Comparison of ENCODE assay signal across 14 mouse cellular contexts in the genomic region with DNA sequence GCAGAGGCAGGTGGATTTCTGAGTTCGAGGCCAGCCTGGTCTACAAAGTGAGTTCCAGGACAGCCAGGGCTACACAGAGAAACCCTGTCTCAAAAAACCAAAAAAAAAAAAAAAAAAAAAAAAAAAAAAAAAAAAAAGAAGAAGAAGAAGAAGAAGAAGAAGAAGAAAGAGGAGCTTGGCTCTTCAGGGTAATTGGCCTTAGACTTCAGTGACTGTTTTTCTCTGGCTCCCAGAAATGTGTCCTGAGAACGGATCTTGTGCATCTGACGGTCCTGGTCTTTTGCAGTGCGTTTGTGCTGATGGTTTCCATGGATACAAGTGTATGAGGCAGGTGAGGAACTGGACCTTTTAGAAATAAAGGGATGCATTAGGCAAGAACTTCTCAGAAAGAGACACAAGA. TPM values are rescaled to one million over a fixed set of nuclear protein-coding genes. Genes with fewer than 3 reads are reported as not detected.
DNase-seq lines count a peak whose midpoint lies in the region; ATAC-seq and TF ChIP-seq lines count a peak whose summit lies in the region.
"Not testable (repeated sequence)": the region's sequence is repeated elsewhere in the genome, so short reads cannot be mapped to it uniquely, and the experiment has no call there.
"Had no signal": no experiment of that assay in that cellular context is flagged by ENCODE, and none has a peak within 500 bp of the region (broad histone marks: within the 10 kb centered on the region; RNA-seq: fewer than 3 reads in every experiment).

No protein-coding gene starts in this region.

- peak overlapping the region; percentile 78 for H3K9ac ChIP-seq in embryonic facial prominence, embryonic 14.5 days (ENCODE audit: low read depth, low read length)
- peak overlapping the region; percentile 83; the same call in 1 of the 2 replicates for H3K9ac ChIP-seq in hindbrain, embryonic 14.5 days
- H3K9ac ChIP-seq in kidney, postnatal 0 days (ENCODE audit: low read depth, low read length) = not testable (repeated sequence)
- peak overlapping the region; percentile 72 for H3K9ac ChIP-seq in liver, embryonic 14.5 days (replicated peaks)
- peak overlapping the region; percentile 75; the same call in 1 of the 2 replicates for H3K9ac ChIP-seq in midbrain, embryonic 12.5 days (replicated peaks)
- peak overlapping the region; percentile 33; the same call in 1 of the 2 replicates for H3K9ac ChIP-seq in stomach, embryonic 14.5 days (replicated peaks; ENCODE audit: low read depth, low read length)

- not testable (repeated sequence) for TF ChIP-seq CTCF in G1E (IDR thresholded peaks at IDR 0.05; ENCODE audit: low read depth, low read length); kidney, postnatal 0 days (IDR thresholded peaks at IDR 0.05; ENCODE audit: low read depth); liver, embryonic 14.5 days (IDR thresholded peaks at IDR 0.05; ENCODE audit: low read depth)

- DNase-seq in G1E (ENCODE audit: low spot score); embryonic facial prominence, embryonic 14.5 days (ENCODE audit: low spot score); heart, embryonic 10.5 days (ENCODE audit: low spot score); hindbrain, embryonic 14.5 days (ENCODE audit: low spot score); kidney, postnatal 0 days (ENCODE audit: low spot score); liver, embryonic 14.5 days (ENCODE audit: low read depth in 3 of 3, low spot score in 3 of 3): not testable (repeated sequence)

- ATAC-seq in G1E (ENCODE audit: extremely low read depth, insufficient number of reproducible peaks, low FRiP score, poor library complexity, severe bottlenecking); embryonic facial prominence, embryonic 14.5 days (ENCODE audit: low read depth); hindbrain, embryonic 14.5 days (ENCODE audit: low FRiP score); kidney, postnatal 0 days (replicated peaks; ENCODE audit: low FRiP score, low read depth); liver, embryonic 14.5 days (ENCODE audit: insufficient read depth); midbrain, embryonic 12.5 days (ENCODE audit: low FRiP score, low read depth); stomach, embryonic 14.5 days (ENCODE audit: insufficient number of reproducible peaks, insufficient read depth, low FRiP score, low read depth): not testable (repeated sequence)

- H3K4me3 ChIP-seq in G1E (ENCODE audit: low read depth, low read length) = peak overlapping the region; percentile 78; the same call in 1 of the 2 replicates
- peak overlapping the region; percentile 55; the same call in 1 of the 2 replicates for H3K4me3 ChIP-seq in embryonic facial prominence, embryonic 14.5 days (ENCODE audit: low read depth, low read length)
- H3K4me3 ChIP-seq in heart, embryonic 10.5 days = peak overlapping the region; percentile 84
- H3K4me3 ChIP-seq in hindbrain, embryonic 14.5 days (replicated peaks; ENCODE audit: low read length) = peak overlapping the region; percentile 78
- 0 out of 2 replicates have a peak overlapping the region, but pooled peaks have one; percentile 51 for H3K4me3 ChIP-seq in kidney, postnatal 0 days (replicated peaks; ENCODE audit: low read depth, low read length)
- peak overlapping the region; percentile 64 to 77 for H3K4me3 ChIP-seq in liver, embryonic 14.5 days (ENCODE audit: insufficient read depth in 1 of 2, low read depth in 2 of 2, low read length in 2 of 2)
- H3K4me3 ChIP-seq in midbrain, embryonic 12.5 days = peak overlapping the region; percentile 67; the same call in 1 of the 2 replicates
- peak overlapping the region; percentile 59 for H3K4me3 ChIP-seq in stomach, embryonic 14.5 days (ENCODE audit: low read depth, low read length)

- H3K4me2 ChIP-seq in embryonic facial prominence, embryonic 14.5 days (ENCODE audit: low read depth, low read length) = peak overlapping the region; percentile 73
- peak overlapping the region; percentile 99 for H3K4me2 ChIP-seq in hindbrain, embryonic 14.5 days (replicated peaks)
- peak overlapping the region; percentile 83 for H3K4me2 ChIP-seq in kidney, postnatal 0 days (ENCODE audit: low read length)
- H3K4me2 ChIP-seq in liver, embryonic 14.5 days (ENCODE audit: low read depth) = peak overlapping the region; percentile 96
- H3K4me2 ChIP-seq in midbrain, embryonic 12.5 days (replicated peaks) = peak overlapping the region; percentile 85
- H3K4me2 ChIP-seq in stomach, embryonic 14.5 days (replicated peaks; ENCODE audit: low read depth, low read length) = peak overlapping the region; percentile 72

- TF ChIP-seq EP300 in liver, embryonic 14.5 days (IDR thresholded peaks at IDR 0.05; ENCODE audit: low read depth) = not testable (repeated sequence)

- H3K27me3 ChIP-seq in G1E (ENCODE audit: insufficient read depth, low read length); embryonic facial prominence, embryonic 14.5 days (replicated peaks; ENCODE audit: control insufficient read depth, insufficient read depth, low read length); heart, embryonic 10.5 days (ENCODE audit: insufficient read depth, poor library complexity, severe bottlenecking); hindbrain, embryonic 14.5 days (ENCODE audit: control insufficient read depth, insufficient read depth, low read length); kidney, postnatal 0 days (ENCODE audit: insufficient read depth, low read length); liver, embryonic 14.5 days (ENCODE audit: control insufficient read depth, insufficient read depth, low read length); midbrain, embryonic 12.5 days; stomach, embryonic 14.5 days (ENCODE audit: control insufficient read depth, insufficient read depth, low read length): not testable (repeated sequence)

- peak overlapping the region; percentile 73; the same call in 1 of the 2 replicates for H3K27ac ChIP-seq in embryonic facial prominence, embryonic 14.5 days (replicated peaks; ENCODE audit: low read depth, low read length)
- H3K27ac ChIP-seq in heart, embryonic 10.5 days = peak overlapping the region; percentile 93; the same call in 1 of the 2 replicates
- 0 out of 2 replicates have a peak overlapping the region, but pooled peaks have one; percentile 71 for H3K27ac ChIP-seq in hindbrain, embryonic 14.5 days
- H3K27ac ChIP-seq in kidney, postnatal 0 days = 0 out of 2 replicates have a peak overlapping the region, but pooled peaks have one; percentile 19
- H3K27ac ChIP-seq in liver, embryonic 14.5 days = peak overlapping the region; percentile 58; the same call in 1 of the 2 replicates
- H3K27ac ChIP-seq in midbrain, embryonic 12.5 days (replicated peaks) = peak overlapping the region; percentile 69
- H3K27ac ChIP-seq in stomach, embryonic 14.5 days (ENCODE audit: low read length) = peak overlapping the region; percentile 64; the same call in 1 of the 2 replicates

- not testable (repeated sequence) for H3K9me3 ChIP-seq in G1E (replicated peaks); embryonic facial prominence, embryonic 14.5 days (ENCODE audit: control insufficient read depth, low read length); heart, embryonic 10.5 days; hindbrain, embryonic 14.5 days (ENCODE audit: control insufficient read depth, low read length); kidney, postnatal 0 days (replicated peaks; ENCODE audit: low read length); liver, embryonic 14.5 days (ENCODE audit: control insufficient read depth, low read length); midbrain, embryonic 12.5 days; stomach, embryonic 14.5 days (ENCODE audit: control insufficient read depth, low read depth, low read length)

- peaks cover 40% of the 10 kb centered on the region for H3K36me3 ChIP-seq in G1E (replicated peaks)
- peaks cover 21% of the 10 kb centered on the region for H3K36me3 ChIP-seq in embryonic facial prominence, embryonic 14.5 days (ENCODE audit: control insufficient read depth, insufficient read depth, low read length)
- peaks cover 29% of the 10 kb centered on the region for H3K36me3 ChIP-seq in heart, embryonic 10.5 days
- H3K36me3 ChIP-seq in hindbrain, embryonic 14.5 days (replicated peaks; ENCODE audit: control insufficient read depth, insufficient read depth) = peaks cover 14% of the 10 kb centered on the region
- H3K36me3 ChIP-seq in kidney, postnatal 0 days (ENCODE audit: insufficient read depth, low read length); liver, embryonic 14.5 days (replicated peaks; ENCODE audit: control insufficient read depth, insufficient read depth, low read depth): not testable (repeated sequence)
- peaks cover 18% of the 10 kb centered on the region for H3K36me3 ChIP-seq in midbrain, embryonic 12.5 days
- H3K36me3 ChIP-seq in stomach, embryonic 14.5 days (ENCODE audit: control insufficient read depth, insufficient read depth, low read length) = peaks cover 11% of the 10 kb centered on the region

- 58% methylated on average over 4 of the region's 4 CpGs for WGBS in embryonic facial prominence, embryonic 14.5 days
- 62% methylated on average over 4 of the region's 4 CpGs for WGBS in heart, embryonic 10.5 days
- 41% methylated on average over 4 of the region's 4 CpGs for WGBS in hindbrain, embryonic 14.5 days
- WGBS in kidney, postnatal 0 days = 63% methylated on average over 4 of the region's 4 CpGs
- WGBS in liver, embryonic 14.5 days (ENCODE audit: insufficient replicate concordance) = 68% methylated on average over 4 of the region's 4 CpGs
- 59% methylated on average over 4 of the region's 4 CpGs for WGBS in midbrain, embryonic 12.5 days
- 47% methylated on average over 4 of the region's 4 CpGs for WGBS in stomach, embryonic 14.5 days

- peaks cover 47% of the 10 kb centered on the region for H3K4me1 ChIP-seq in G1E (ENCODE audit: insufficient read depth, low read depth, low read length)
- not testable (repeated sequence) for H3K4me1 ChIP-seq in embryonic facial prominence, embryonic 14.5 days (ENCODE audit: control insufficient read depth, insufficient read depth, low read length); kidney, postnatal 0 days (replicated peaks; ENCODE audit: insufficient read depth, low read length); stomach, embryonic 14.5 days (ENCODE audit: control insufficient read depth, insufficient read depth, low read length)
- H3K4me1 ChIP-seq in heart, embryonic 10.5 days = peaks cover 15% of the 10 kb centered on the region; the same call in 1 of the 2 replicates
- H3K4me1 ChIP-seq in hindbrain, embryonic 14.5 days (replicated peaks; ENCODE audit: control insufficient read depth, insufficient read depth, low read length) = peaks cover 22% of the 10 kb centered on the region
- peaks cover 10 to 12% of the 10 kb centered on the region in 2 experiments for H3K4me1 ChIP-seq in liver, embryonic 14.5 days (replicated peaks; ENCODE audit: control insufficient read depth in 2 of 2, insufficient read depth in 2 of 2, low read length in 1 of 2)
- peaks cover 23% of the 10 kb centered on the region for H3K4me1 ChIP-seq in midbrain, embryonic 12.5 days

RNA-seq across cellular contexts. Expression of a gene that starts 0.9 kb away (rescaled TPM):
- total RNA-seq in G1E (2014; fragmentation: Nextera tagmentation) (87.7 and 102 TPM in 2 replicates), G1E (2017) (18.5 and 20.2 TPM in 2 replicates)
- 426 and 438 TPM in 2 replicates for polyA plus RNA-seq in G1E (2012)
- 29.1 and 30.2 TPM in 2 replicates for polyA plus RNA-seq in embryonic facial prominence, embryonic 14.5 days (2014; fragmentation: Nextera tagmentation; extraction: Ambion mirVana)
- 42.7 and 50.9 TPM in 2 replicates for polyA plus RNA-seq in heart, embryonic 10.5 days (2016; fragmentation: Nextera tagmentation; extraction: Ambion mirVana)
- 13.7 and 15.4 TPM in 2 replicates for polyA plus RNA-seq in hindbrain, embryonic 14.5 days (2014; fragmentation: Nextera tagmentation; extraction: Ambion mirVana)
- 11.8 and 13.9 TPM in 2 replicates for polyA plus RNA-seq in kidney, postnatal 0 days (2015; fragmentation: Nextera tagmentation; extraction: Ambion mirVana)
- 18.2 and 20.4 TPM in 2 replicates for polyA plus RNA-seq in liver, embryonic 14.5 days (2012; rRNA removed)
- 14.0 and 15.8 TPM in 2 replicates for polyA plus RNA-seq in liver, embryonic 14.5 days (2014; fragmentation: Nextera tagmentation; extraction: Ambion mirVana)
- polyA plus RNA-seq in midbrain, embryonic 12.5 days (2016; fragmentation: Nextera tagmentation; extraction: Ambion mirVana) = 39.2 and 39.7 TPM in 2 replicates
- polyA plus RNA-seq in stomach, embryonic 14.5 days (2014; fragmentation: Nextera tagmentation; extraction: Ambion mirVana) = 21.7 and 26.3 TPM in 2 replicates

RNA-seq across cellular contexts. Expression of a gene that starts 5.0 kb away (rescaled TPM):
- total RNA-seq in G1E (2014; fragmentation: Nextera tagmentation) = 3.2 and 4.0 TPM in 2 replicates
- total RNA-seq in G1E (2017) = 2.2 and 5.2 TPM in 2 replicates
- polyA plus RNA-seq in G1E (2012) = 9.5 and 11.9 TPM in 2 replicates
- polyA plus RNA-seq in embryonic facial prominence, embryonic 14.5 days (2014; fragmentation: Nextera tagmentation; extraction: Ambion mirVana) = 14.9 and 17.6 TPM in 2 replicates
- 9.9 and 11.3 TPM in 2 replicates for polyA plus RNA-seq in heart, embryonic 10.5 days (2016; fragmentation: Nextera tagmentation; extraction: Ambion mirVana)
- 20.5 and 24.5 TPM in 2 replicates for polyA plus RNA-seq in hindbrain, embryonic 14.5 days (2014; fragmentation: Nextera tagmentation; extraction: Ambion mirVana)
- 13.4 and 15.1 TPM in 2 replicates for polyA plus RNA-seq in kidney, postnatal 0 days (2015; fragmentation: Nextera tagmentation; extraction: Ambion mirVana)
- 4.2 and 5.2 TPM in 2 replicates for polyA plus RNA-seq in liver, embryonic 14.5 days (2012; rRNA removed)
- polyA plus RNA-seq in liver, embryonic 14.5 days (2014; fragmentation: Nextera tagmentation; extraction: Ambion mirVana) = 2.2 and 2.3 TPM in 2 replicates
- polyA plus RNA-seq in midbrain, embryonic 12.5 days (2016; fragmentation: Nextera tagmentation; extraction: Ambion mirVana) = 11.7 and 12.9 TPM in 2 replicates
- polyA plus RNA-seq in stomach, embryonic 14.5 days (2014; fragmentation: Nextera tagmentation; extraction: Ambion mirVana) = 9.2 and 9.7 TPM in 2 replicates

RNA-seq across cellular contexts. Expression of a gene that starts 5.6 kb away (rescaled TPM):
- total RNA-seq in G1E (2014; fragmentation: Nextera tagmentation) (81.9 and 89.6 TPM in 2 replicates), G1E (2017) (50.0 and 54.0 TPM in 2 replicates)
- 11.6 and 15.6 TPM in 2 replicates for polyA plus RNA-seq in G1E (2012)
- polyA plus RNA-seq in embryonic facial prominence, embryonic 14.5 days (2014; fragmentation: Nextera tagmentation; extraction: Ambion mirVana) = 189 and 195 TPM in 2 replicates
- polyA plus RNA-seq in heart, embryonic 10.5 days (2016; fragmentation: Nextera tagmentation; extraction: Ambion mirVana) = 79.7 and 87.6 TPM in 2 replicates
- 175 and 198 TPM in 2 replicates for polyA plus RNA-seq in hindbrain, embryonic 14.5 days (2014; fragmentation: Nextera tagmentation; extraction: Ambion mirVana)
- polyA plus RNA-seq in kidney, postnatal 0 days (2015; fragmentation: Nextera tagmentation; extraction: Ambion mirVana) = 271 and 290 TPM in 2 replicates
- polyA plus RNA-seq in liver, embryonic 14.5 days (2012; rRNA removed) = 28.8 and 31.0 TPM in 2 replicates
- 50.4 and 53.2 TPM in 2 replicates for polyA plus RNA-seq in liver, embryonic 14.5 days (2014; fragmentation: Nextera tagmentation; extraction: Ambion mirVana)
- 117 and 120 TPM in 2 replicates for polyA plus RNA-seq in midbrain, embryonic 12.5 days (2016; fragmentation: Nextera tagmentation; extraction: Ambion mirVana)
- polyA plus RNA-seq in stomach, embryonic 14.5 days (2014; fragmentation: Nextera tagmentation; extraction: Ambion mirVana) = 173 and 186 TPM in 2 replicates

RNA-seq across cellular contexts. Expression of a gene that starts 52.4 kb away (rescaled TPM):
- not detected in 2 replicates for total RNA-seq in G1E (2014; fragmentation: Nextera tagmentation)
- total RNA-seq in G1E (2017) = not detected in 2 replicates
- polyA plus RNA-seq in G1E (2012) = not detected in 2 replicates
- polyA plus RNA-seq in embryonic facial prominence, embryonic 14.5 days (2014; fragmentation: Nextera tagmentation; extraction: Ambion mirVana) = not detected in 2 replicates
- polyA plus RNA-seq in heart, embryonic 10.5 days (2016; fragmentation: Nextera tagmentation; extraction: Ambion mirVana) = not detected in 2 replicates
- polyA plus RNA-seq in hindbrain, embryonic 14.5 days (2014; fragmentation: Nextera tagmentation; extraction: Ambion mirVana) = not detected in 2 replicates
- not detected in 2 replicates for polyA plus RNA-seq in kidney, postnatal 0 days (2015; fragmentation: Nextera tagmentation; extraction: Ambion mirVana)
- not detected in 2 replicates for polyA plus RNA-seq in liver, embryonic 14.5 days (2012; rRNA removed)
- polyA plus RNA-seq in liver, embryonic 14.5 days (2014; fragmentation: Nextera tagmentation; extraction: Ambion mirVana) = not detected in 2 replicates
- not detected in 2 replicates for polyA plus RNA-seq in midbrain, embryonic 12.5 days (2016; fragmentation: Nextera tagmentation; extraction: Ambion mirVana)
- not detected in 2 replicates for polyA plus RNA-seq in stomach, embryonic 14.5 days (2014; fragmentation: Nextera tagmentation; extraction: Ambion mirVana)
- total RNA-seq: adrenal gland, adult 2 months; gastrocnemius, postnatal 14 days; heart, postnatal 14 days; layer of hippocampus, postnatal 14 days; megakaryocyte-erythroid progenitor cell, adult 5-6 weeks had no signal
- polyA plus RNA-seq: adrenal gland, adult 2 months; Patski had no signal

RNA-seq across cellular contexts. Expression of a gene that starts 54.3 kb away (rescaled TPM):
- total RNA-seq in G1E (2014; fragmentation: Nextera tagmentation) (not detected in 2 replicates), G1E (2017) (0.05 TPM in 1 of 2 replicates, not detected in the other)
- not detected in 2 replicates for polyA plus RNA-seq in G1E (2012)
- polyA plus RNA-seq in embryonic facial prominence, embryonic 14.5 days (2014; fragmentation: Nextera tagmentation; extraction: Ambion mirVana) = 0.84 and 0.93 TPM in 2 replicates
- polyA plus RNA-seq in heart, embryonic 10.5 days (2016; fragmentation: Nextera tagmentation; extraction: Ambion mirVana) = 0.62 and 0.67 TPM in 2 replicates
- polyA plus RNA-seq in hindbrain, embryonic 14.5 days (2014; fragmentation: Nextera tagmentation; extraction: Ambion mirVana) = 34.8 and 35.7 TPM in 2 replicates
- polyA plus RNA-seq in kidney, postnatal 0 days (2015; fragmentation: Nextera tagmentation; extraction: Ambion mirVana) = 1.1 TPM in 2 replicates
- polyA plus RNA-seq in liver, embryonic 14.5 days (2012; rRNA removed) = 0.26 and 0.40 TPM in 2 replicates
- 0.14 and 0.41 TPM in 2 replicates for polyA plus RNA-seq in liver, embryonic 14.5 days (2014; fragmentation: Nextera tagmentation; extraction: Ambion mirVana)
- polyA plus RNA-seq in midbrain, embryonic 12.5 days (2016; fragmentation: Nextera tagmentation; extraction: Ambion mirVana) = 10.7 and 11.2 TPM in 2 replicates
- polyA plus RNA-seq in stomach, embryonic 14.5 days (2014; fragmentation: Nextera tagmentation; extraction: Ambion mirVana) = 0.30 and 0.52 TPM in 2 replicates
- total RNA-seq: adrenal gland, adult 2 months; megakaryocyte-erythroid progenitor cell, adult 5-6 weeks had no signal
- polyA plus RNA-seq: adrenal gland, adult 2 months had no signal

Comparison
In these comparisons a context has a peak if more than half of its experiments do, and no peak if none do; other contexts are left out.
1. H3K27ac ChIP-seq: peak in every context shown above with its lines; median percentile 93 in heart, embryonic 10.5 days; 73 in embryonic facial prominence, embryonic 14.5 days; 71 in hindbrain, embryonic 14.5 days; 69 in midbrain, embryonic 12.5 days; 64 in stomach, embryonic 14.5 days; 58 in liver, embryonic 14.5 days; 19 in kidney, postnatal 0 days.